Mouse (Mus musculus): ENCODE data around the gene Orai3. TPM values are rescaled to one million over a fixed set of nuclear protein-coding genes. Genes with fewer than 3 reads are reported as not detected.

Gene Orai3
- polyA plus RNA-seq, 1 experiment = 23.1 TPM

DNA sequence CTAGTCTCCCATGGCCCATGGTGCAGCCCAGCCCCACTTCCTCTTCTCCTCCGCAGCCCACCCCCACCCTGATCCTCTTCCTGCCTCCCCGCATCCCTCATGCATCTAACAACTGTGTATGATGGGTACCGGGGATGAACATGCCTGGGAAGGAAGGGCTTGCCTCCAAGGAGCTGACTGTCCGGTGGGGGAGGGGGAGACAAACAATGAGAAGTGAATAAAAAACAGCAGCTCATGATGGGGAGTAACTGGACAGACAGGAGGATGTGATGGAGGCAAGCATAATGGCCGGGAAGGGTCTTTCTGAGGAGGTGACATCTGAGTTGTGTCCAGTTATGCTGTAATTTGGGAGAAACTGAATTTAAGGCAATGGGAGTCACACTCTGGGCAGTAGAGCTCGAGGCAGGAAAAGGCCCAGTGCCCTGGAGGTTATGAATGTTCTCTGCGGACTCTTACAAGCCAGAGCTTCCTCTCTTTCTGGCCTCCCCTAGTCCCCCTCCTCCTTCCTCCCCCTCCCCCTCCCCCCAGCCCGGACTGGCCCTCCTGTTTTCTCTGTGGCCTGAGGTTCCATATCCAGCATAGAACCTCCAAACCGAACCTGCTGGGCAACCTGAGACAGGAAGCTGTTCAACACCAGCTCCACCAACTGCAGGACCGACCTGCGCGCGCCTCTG lies 51.4 kb downstream of the Orai3 start:
- Histone ChIP-seq H3K27ac (replicated peaks; ENCODE audit: low read depth, low read length) (no peak overlapping the region), H3K4me1 (ENCODE audit: control insufficient read depth, insufficient read depth, insufficient read length, low read length) (peaks cover 10% of the 10 kb centered on the region; the same call in 1 of the 2 replicates), H3K4me3 (ENCODE audit: insufficient read depth, low read depth, low read length) (no peak overlapping the region)

DNA sequence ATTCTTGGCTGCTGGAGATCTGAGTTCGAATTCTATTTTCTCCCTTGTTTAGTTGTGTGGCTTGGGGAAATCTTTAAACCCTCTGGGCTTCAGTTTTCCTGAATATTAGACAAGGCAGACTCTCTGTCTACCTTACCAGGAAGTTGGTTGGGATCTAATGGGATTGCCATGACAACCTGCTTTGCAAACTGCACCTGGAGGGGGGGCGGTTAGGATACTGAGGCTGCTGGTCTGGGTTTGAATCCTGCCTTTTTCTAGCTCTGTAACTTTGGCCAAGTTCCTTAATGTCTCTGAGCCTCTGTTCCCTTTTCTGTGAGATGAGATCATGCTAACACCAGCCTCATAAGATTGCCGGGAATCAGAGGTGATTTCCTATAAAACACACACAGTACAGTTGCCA lies 52.9 kb downstream of the Orai3 start:
- Histone ChIP-seq H3K4me1 (ENCODE audit: control insufficient read depth, insufficient read depth, insufficient read length, low read length) (peaks cover 8% of the 10 kb centered on the region; the same call in 1 of the 2 replicates), H3K4me3 (ENCODE audit: insufficient read depth, low read depth, low read length) (no peak overlapping the region), H3K27ac (replicated peaks; ENCODE audit: low read depth, low read length) (no peak overlapping the region)

DNA sequence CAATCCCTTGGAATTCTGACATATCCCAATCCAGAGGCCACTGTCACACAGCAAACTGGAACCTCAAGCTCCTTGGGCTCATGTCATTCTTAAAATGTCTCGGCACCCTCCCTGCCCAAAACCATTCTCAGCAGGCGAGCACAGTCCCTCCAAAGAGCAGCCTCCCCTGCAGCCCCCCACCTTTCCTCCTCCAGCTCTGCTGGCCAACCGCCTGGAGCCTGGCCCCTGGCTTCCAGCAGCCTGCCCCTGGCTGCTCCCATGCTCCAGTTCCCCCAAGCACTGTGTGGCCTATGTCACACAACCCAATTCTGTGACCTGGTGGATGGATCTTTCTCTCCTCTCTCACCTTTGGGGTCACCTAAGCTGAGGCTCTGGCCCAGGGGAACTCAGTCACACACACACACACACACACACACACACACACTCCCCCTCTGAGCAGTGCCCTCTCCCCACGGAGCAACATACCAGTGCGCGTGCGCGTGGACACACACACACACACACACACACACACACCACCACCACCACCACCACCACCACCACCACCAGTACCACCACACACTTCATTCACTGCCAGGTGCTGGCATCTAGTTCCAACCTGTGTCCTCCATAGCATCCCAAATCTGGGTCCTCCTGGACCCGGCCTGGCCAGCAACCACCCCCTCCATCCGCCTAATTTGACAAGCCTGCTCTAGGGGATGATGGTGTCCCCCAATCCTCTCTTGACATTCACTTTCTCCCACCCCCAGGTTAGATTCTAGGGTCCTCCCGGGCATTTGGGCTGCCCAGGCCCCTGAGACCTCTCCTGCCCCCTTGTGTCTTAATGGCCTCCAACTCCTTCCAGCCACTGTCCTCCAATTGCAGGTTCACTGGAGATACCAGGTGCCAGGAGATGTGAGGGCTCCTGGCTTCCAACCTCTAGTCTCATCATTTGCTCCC lies 53.9 kb downstream of the Orai3 start:
- 0 out of 2 replicates have a peak overlapping the region, but pooled peaks have one; percentile 41 for H3K4me3 ChIP-seq (ENCODE audit: insufficient read depth, low read depth, low read length)
- peaks cover 8% of the 10 kb centered on the region; the same call in 1 of the 2 replicates for H3K4me1 ChIP-seq (ENCODE audit: control insufficient read depth, insufficient read depth, insufficient read length, low read length)
- no peak overlapping the region for H3K27ac ChIP-seq (replicated peaks; ENCODE audit: low read depth, low read length)

DNA sequence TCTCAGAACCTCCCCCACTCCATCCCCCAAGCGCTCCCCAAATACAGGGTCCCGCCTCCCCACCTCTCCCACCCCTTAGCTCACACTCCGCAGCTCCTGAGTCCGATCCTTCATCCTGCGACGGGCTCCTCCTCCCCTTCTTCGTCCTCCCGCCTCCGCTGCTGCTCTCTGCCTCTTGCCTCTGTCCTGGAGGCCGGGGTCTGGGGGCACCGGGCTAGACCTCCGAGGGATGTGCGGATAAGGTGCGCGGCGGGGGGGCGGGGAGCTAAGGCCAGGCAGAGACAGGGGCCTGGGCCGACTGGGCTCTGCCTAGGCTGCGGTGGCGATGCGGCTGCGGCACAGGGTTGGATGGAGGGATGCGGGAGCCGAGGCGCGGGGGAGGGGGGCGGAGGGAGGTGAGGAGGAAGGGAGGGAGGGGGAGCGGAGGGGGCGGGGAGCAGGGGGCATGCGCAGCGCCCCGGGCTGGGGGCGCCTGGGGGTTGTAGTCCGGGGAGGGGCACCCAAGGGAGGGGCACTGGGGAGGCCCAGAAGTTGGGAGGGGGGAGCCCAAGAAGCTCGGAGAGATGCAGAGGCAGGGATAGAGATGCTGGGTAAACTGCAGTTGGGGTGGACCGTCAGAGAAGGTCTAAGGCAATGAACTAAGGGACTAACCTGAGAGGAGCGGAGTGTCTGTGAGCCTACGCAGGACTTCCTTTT lies 54.7 kb downstream of the Orai3 start, which contains the start of the genes Stx4a and Stx1b:
Gene Stx4a (plus strand): TSS at position 119 of the 696 bp plus-strand sequence.
Gene Stx1b (minus strand): TSS at position 374 of the 696 bp plus-strand sequence.
- Histone ChIP-seq H3K4me3 (ENCODE audit: insufficient read depth, low read depth, low read length) (peak within 1 kb of the TSS; percentile 41; the same call in 1 of the 2 replicates), H3K27ac (replicated peaks; ENCODE audit: low read depth, low read length) (no peak within 1 kb of the TSS), H3K4me1 (ENCODE audit: control insufficient read depth, insufficient read depth, insufficient read length, low read length) (peaks cover 4% of the 10 kb centered on the region; the same call in 1 of the 2 replicates)

Other genes starting within 250 kb of the Orai3 start
- gene Tmem265, start 208.4 kb upstream of the Orai3 start, polyA plus RNA-seq (2012; ENCODE audit: insufficient read depth, insufficient read length, missing spikeins) = 2.0 TPM in 1 of 2 replicates, not detected in the other
- gene Phkg2, start 196.5 kb upstream of the Orai3 start, polyA plus RNA-seq (2012; ENCODE audit: insufficient read depth, insufficient read length, missing spikeins) = 15.9 and 17.1 TPM in 2 replicates
- gene Ccdc189, start 181.2 kb upstream of the Orai3 start, polyA plus RNA-seq (2012; ENCODE audit: insufficient read depth, insufficient read length, missing spikeins) = 4.5 and 6.0 TPM in 2 replicates
- 14.7 and 19.4 TPM in 2 replicates for gene Rnf40, start 181.0 kb upstream of the Orai3 start, polyA plus RNA-seq (2012; ENCODE audit: insufficient read depth, insufficient read length, missing spikeins)
- 6.6 and 7.5 TPM in 2 replicates for gene Zfp629, start 154.0 kb upstream of the Orai3 start, polyA plus RNA-seq (2012; ENCODE audit: insufficient read depth, insufficient read length, missing spikeins)
- gene Bcl7c, start 60.9 kb upstream of the Orai3 start, polyA plus RNA-seq (2012; ENCODE audit: insufficient read depth, insufficient read length, missing spikeins) = 15.7 and 17.4 TPM in 2 replicates
- gene Ctf1, start 57.1 kb upstream of the Orai3 start, polyA plus RNA-seq (2012; ENCODE audit: insufficient read depth, insufficient read length, missing spikeins) = 7.3 and 10.5 TPM in 2 replicates
- gene Ctf2, start 37.6 kb upstream of the Orai3 start, polyA plus RNA-seq (2012; ENCODE audit: insufficient read depth, insufficient read length, missing spikeins) = not detected in 2 replicates
- 2.7 and 3.2 TPM in 2 replicates for gene Fbxl19, start 25.3 kb upstream of the Orai3 start, polyA plus RNA-seq (2012; ENCODE audit: insufficient read depth, insufficient read length, missing spikeins)
- 11.7 and 13.6 TPM in 2 replicates for gene Setd1a, start 6.9 kb downstream of the Orai3 start, polyA plus RNA-seq (2012; ENCODE audit: insufficient read depth, insufficient read length, missing spikeins)
- 0.54 TPM in 1 of 2 replicates, not detected in the other for gene Gm49388, start 15.8 kb downstream of the Orai3 start, polyA plus RNA-seq (2012; ENCODE audit: insufficient read depth, insufficient read length, missing spikeins)
- 39.6 and 47.1 TPM in 2 replicates for gene Hsd3b7, start 30.8 kb downstream of the Orai3 start, polyA plus RNA-seq (2012; ENCODE audit: insufficient read depth, insufficient read length, missing spikeins)
- 89.1 and 91.8 TPM in 2 replicates for gene Stx4a, start 54.5 kb downstream of the Orai3 start, polyA plus RNA-seq (2012; ENCODE audit: insufficient read depth, insufficient read length, missing spikeins)
- gene Stx1b, start 54.7 kb downstream of the Orai3 start, polyA plus RNA-seq (2012; ENCODE audit: insufficient read depth, insufficient read length, missing spikeins) = 4.8 and 8.4 TPM in 2 replicates
- gene Zfp646, start 106.4 kb downstream of the Orai3 start, polyA plus RNA-seq (2012; ENCODE audit: insufficient read depth, insufficient read length, missing spikeins) = 6.3 and 6.8 TPM in 2 replicates
- gene Zfp668, start 107.0 kb downstream of the Orai3 start, polyA plus RNA-seq (2012; ENCODE audit: insufficient read depth, insufficient read length, missing spikeins) = 1.4 TPM in 2 replicates
- 0.67 and 1.1 TPM in 2 replicates for gene Prss53, start 121.2 kb downstream of the Orai3 start, polyA plus RNA-seq (2012; ENCODE audit: insufficient read depth, insufficient read length, missing spikeins)
- gene Gm21974, start 125.6 kb downstream of the Orai3 start, polyA plus RNA-seq (2012; ENCODE audit: insufficient read depth, insufficient read length, missing spikeins) = not detected in 2 replicates
- 72.3 and 86.0 TPM in 2 replicates for gene Vkorc1, start 125.8 kb downstream of the Orai3 start, polyA plus RNA-seq (2012; ENCODE audit: insufficient read depth, insufficient read length, missing spikeins)
- 202 and 239 TPM in 2 replicates for gene Bckdk, start 134.3 kb downstream of the Orai3 start, polyA plus RNA-seq (2012; ENCODE audit: insufficient read depth, insufficient read length, missing spikeins)
- gene Kat8, start 142.7 kb downstream of the Orai3 start, polyA plus RNA-seq (2012; ENCODE audit: insufficient read depth, insufficient read length, missing spikeins) = 17.9 and 21.4 TPM in 2 replicates
- gene Prss8, start 160.3 kb downstream of the Orai3 start, polyA plus RNA-seq (2012; ENCODE audit: insufficient read depth, insufficient read length, missing spikeins) = 0.79 TPM in 1 of 2 replicates, not detected in the other
- gene Prss36, start 176.9 kb downstream of the Orai3 start, polyA plus RNA-seq (2012; ENCODE audit: insufficient read depth, insufficient read length, missing spikeins) = 20.2 and 23.7 TPM in 2 replicates
- 250 and 260 TPM in 2 replicates for gene Fus, start 197.6 kb downstream of the Orai3 start, polyA plus RNA-seq (2012; ENCODE audit: insufficient read depth, insufficient read length, missing spikeins)
- 0.79 and 3.6 TPM in 2 replicates for gene Pycard, start 224.1 kb downstream of the Orai3 start, polyA plus RNA-seq (2012; ENCODE audit: insufficient read depth, insufficient read length, missing spikeins)
- 0.48 and 2.6 TPM in 2 replicates for gene Trim72, start 234.1 kb downstream of the Orai3 start, polyA plus RNA-seq (2012; ENCODE audit: insufficient read depth, insufficient read length, missing spikeins)